Mouse (Mus musculus): ENCODE results near the gene Carmil3. TPM values are rescaled to one million over a fixed set of nuclear protein-coding genes. Genes with fewer than 3 reads are reported as not detected.

Gene Carmil3
- polyA plus RNA-seq, 1 experiment from 2014 or later = 0.46 TPM

- no peak overlapping the region for H3K9ac ChIP-seq (ENCODE audit: low read length)
- H3K27me3 ChIP-seq (ENCODE audit: control insufficient read depth, insufficient read depth, low read length) = no peaks in the 10 kb centered on the region
- ATAC-seq (ENCODE audit: low FRiP score, low TSS enrichment) (no peak), DNase-seq (ENCODE audit: low spot score) (no peak)
- H3K27ac ChIP-seq (replicated peaks) = no peak overlapping the region
- no peaks in the 10 kb centered on the region for H3K36me3 ChIP-seq (ENCODE audit: control insufficient read depth, insufficient read depth, low read length)
- no peak overlapping the region for H3K4me2 ChIP-seq (replicated peaks; ENCODE audit: low read depth)
- TF ChIP-seq CTCF (IDR thresholded peaks at IDR 0.05; ENCODE audit: low read depth) (no peak), EP300 (optimal IDR thresholded peaks at IDR 0.05) (no peak)
- no peaks in the 10 kb centered on the region for H3K4me1 ChIP-seq (replicated peaks; ENCODE audit: control insufficient read depth, insufficient read depth)
- no peak overlapping the region for H3K4me3 ChIP-seq (ENCODE audit: low read depth, low read length)
- 48% methylated on average over 4 of the region's 4 CpGs for WGBS
- H3K9me3 ChIP-seq (ENCODE audit: control insufficient read depth, low read length) = no peaks in the 10 kb centered on the region
Observed at GRCm38 (mm10) chr14:55524062-55524461, 33.6 kb downstream of the Carmil3 start.

GRCm38 (mm10) chr14:55524785-55525184 lies 34.3 kb downstream of the Carmil3 start, which contains the start of gene Nrl:
Gene Nrl, minus strand, starts transcription at chr14:55524981.
- no peak within 1 kb of the TSS for H3K4me2 ChIP-seq (replicated peaks; ENCODE audit: low read depth)
- H3K27me3 ChIP-seq (ENCODE audit: control insufficient read depth, insufficient read depth, low read length) = no peaks in the 10 kb centered on the region
- H3K4me3 ChIP-seq (ENCODE audit: low read depth, low read length) = no peak within 1 kb of the TSS
- ATAC-seq (ENCODE audit: low FRiP score, low TSS enrichment) (no peak), DNase-seq (ENCODE audit: low spot score) (no peak)
- no peak within 1 kb of the TSS for H3K27ac ChIP-seq (replicated peaks)
- H3K4me1 ChIP-seq (replicated peaks; ENCODE audit: control insufficient read depth, insufficient read depth) = no peaks in the 10 kb centered on the region
- no peak within 1 kb of the TSS for H3K9ac ChIP-seq (ENCODE audit: low read length)
- no peaks in the 10 kb centered on the region for H3K9me3 ChIP-seq (ENCODE audit: control insufficient read depth, low read length)
- H3K36me3 ChIP-seq (ENCODE audit: control insufficient read depth, insufficient read depth, low read length) = no peaks in the 10 kb centered on the region
- TF ChIP-seq CTCF (IDR thresholded peaks at IDR 0.05; ENCODE audit: low read depth) (no peak), EP300 (optimal IDR thresholded peaks at IDR 0.05) (no peak)
- 17% methylated on average over 8 of the region's 8 CpGs for WGBS

- TF ChIP-seq CTCF (IDR thresholded peaks at IDR 0.05; ENCODE audit: low read depth) (no peak), EP300 (optimal IDR thresholded peaks at IDR 0.05) (no peak)
- no peaks in the 10 kb centered on the region for H3K36me3 ChIP-seq (ENCODE audit: control insufficient read depth, insufficient read depth, low read length)
- H3K9me3 ChIP-seq (ENCODE audit: control insufficient read depth, low read length) = no peaks in the 10 kb centered on the region
- no peak overlapping the region for H3K4me3 ChIP-seq (ENCODE audit: low read depth, low read length)
- no peak overlapping the region for H3K9ac ChIP-seq (ENCODE audit: low read length)
- DNase-seq (ENCODE audit: low spot score) (no peak), ATAC-seq (ENCODE audit: low FRiP score, low TSS enrichment) (no peak)
- WGBS = 68% methylated on average over 2 of the region's 2 CpGs
- no peaks in the 10 kb centered on the region for H3K4me1 ChIP-seq (replicated peaks; ENCODE audit: control insufficient read depth, insufficient read depth)
- no peak overlapping the region for H3K4me2 ChIP-seq (replicated peaks; ENCODE audit: low read depth)
- H3K27ac ChIP-seq (replicated peaks) = no peak overlapping the region
- H3K27me3 ChIP-seq (ENCODE audit: control insufficient read depth, insufficient read depth, low read length) = no peaks in the 10 kb centered on the region
Observed at GRCm38 (mm10) chr14:55526674-55527073, 36.2 kb downstream of the Carmil3 start.

- Histone ChIP-seq H3K27me3 (ENCODE audit: control insufficient read depth, insufficient read depth, low read length) (no peaks in the 10 kb centered on the region), H3K4me1 (replicated peaks; ENCODE audit: control insufficient read depth, insufficient read depth) (no peaks in the 10 kb centered on the region), H3K4me3 (ENCODE audit: low read depth, low read length) (no peak overlapping the region), H3K36me3 (ENCODE audit: control insufficient read depth, insufficient read depth, low read length) (no peaks in the 10 kb centered on the region), H3K27ac (replicated peaks) (no peak overlapping the region), H3K4me2 (replicated peaks; ENCODE audit: low read depth) (no peak overlapping the region), H3K9ac (ENCODE audit: low read length) (no peak overlapping the region), H3K9me3 (ENCODE audit: control insufficient read depth, low read length) (no peaks in the 10 kb centered on the region)
- peak; percentile 38 for DNase-seq (ENCODE audit: low spot score)
- TF ChIP-seq CTCF (IDR thresholded peaks at IDR 0.05; ENCODE audit: low read depth) (peak; percentile 70), EP300 (optimal IDR thresholded peaks at IDR 0.05) (no peak)
- ATAC-seq (ENCODE audit: low FRiP score, low TSS enrichment) = no peak
- WGBS = 22% methylated on average over 3 of the region's 3 CpGs
Observed at GRCm38 (mm10) chr14:55527940-55528339, 37.5 kb downstream of the Carmil3 start.

GRCm38 (mm10) chr14:55536116-55536745 lies 45.8 kb downstream of the Carmil3 start:
- Histone ChIP-seq H3K9me3 (ENCODE audit: control insufficient read depth, low read length) (no peaks in the 10 kb centered on the region), H3K27me3 (ENCODE audit: control insufficient read depth, insufficient read depth, low read length) (no peaks in the 10 kb centered on the region), H3K36me3 (ENCODE audit: control insufficient read depth, insufficient read depth, low read length) (no peaks in the 10 kb centered on the region), H3K4me3 (ENCODE audit: low read depth, low read length) (no peak overlapping the region), H3K27ac (replicated peaks) (no peak overlapping the region), H3K4me2 (replicated peaks; ENCODE audit: low read depth) (no peak overlapping the region), H3K4me1 (replicated peaks; ENCODE audit: control insufficient read depth, insufficient read depth) (peaks cover 2% of the 10 kb centered on the region; the same call in 1 of the 2 replicates), H3K9ac (ENCODE audit: low read length) (no peak overlapping the region)
- 43% methylated on average over 6 of the region's 6 CpGs for WGBS
- ATAC-seq (ENCODE audit: low FRiP score, low TSS enrichment) (no peak), DNase-seq (ENCODE audit: low spot score) (peak; percentile 58)
- TF ChIP-seq CTCF (IDR thresholded peaks at IDR 0.05; ENCODE audit: low read depth) (peak; percentile 83), EP300 (optimal IDR thresholded peaks at IDR 0.05) (no peak)

GRCm38 (mm10) chr14:55540067-55540786 lies 49.8 kb downstream of the Carmil3 start, which contains the start of gene Pck2:
Gene Pck2, plus strand, starts transcription at chr14:55540266.
- no peaks in the 10 kb centered on the region for H3K27me3 ChIP-seq (ENCODE audit: control insufficient read depth, insufficient read depth, low read length)
- peak; percentile 96 for ATAC-seq (ENCODE audit: low FRiP score, low TSS enrichment)
- WGBS = under 1% methylated on average over 32 of the region's 32 CpGs
- peaks cover 17% of the 10 kb centered on the region for H3K36me3 ChIP-seq (ENCODE audit: control insufficient read depth, insufficient read depth, low read length)
- H3K9me3 ChIP-seq (ENCODE audit: control insufficient read depth, low read length) = no peaks in the 10 kb centered on the region
- DNase-seq (ENCODE audit: low spot score) = peak; percentile 88
- H3K4me3 ChIP-seq (ENCODE audit: low read depth, low read length) = peak within 1 kb of the TSS; percentile 64
- peak within 1 kb of the TSS; percentile 87 for H3K4me2 ChIP-seq (replicated peaks; ENCODE audit: low read depth)
- peaks cover 2% of the 10 kb centered on the region; the same call in 1 of the 2 replicates for H3K4me1 ChIP-seq (replicated peaks; ENCODE audit: control insufficient read depth, insufficient read depth)
- H3K9ac ChIP-seq (ENCODE audit: low read length) = peak within 1 kb of the TSS; percentile 72
- peak within 1 kb of the TSS; percentile 92 for H3K27ac ChIP-seq (replicated peaks)
- TF ChIP-seq EP300 (optimal IDR thresholded peaks at IDR 0.05) (no peak), CTCF (IDR thresholded peaks at IDR 0.05; ENCODE audit: low read depth) (peak; percentile 29)
